Mouse (Mus musculus): ENCODE measurements at regions not wholly inside any gene's neighbourhood (a gene's known extent, or its start where the extent isn't known, plus 50 kb on each side); places are given as distances from the start of the nearest gene placed in this dataset.

DNA sequence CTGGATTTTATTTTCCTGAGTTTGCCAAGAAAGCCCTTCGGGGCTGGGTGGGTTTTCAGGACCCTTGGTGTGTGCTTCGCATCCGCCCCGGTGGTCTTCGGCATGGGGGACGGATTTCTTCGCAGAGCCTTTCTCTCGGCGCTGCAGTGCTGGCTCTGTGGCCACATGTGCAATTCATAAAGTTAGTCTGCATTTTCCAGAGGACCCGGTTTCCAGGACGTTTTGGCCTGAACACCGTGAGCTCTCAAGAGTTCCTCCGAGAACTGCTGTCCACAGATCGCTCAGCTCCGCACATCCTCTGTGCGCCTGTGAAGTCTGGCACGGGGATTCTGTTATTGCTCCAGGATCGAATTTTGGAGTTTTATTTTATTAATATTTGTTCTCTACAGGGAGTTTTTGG is 63.2 kb upstream of the Cxcl14 start:
- TF ChIP-seq POLR2A (IDR thresholded peaks at IDR 0.05; ENCODE audit: insufficient read depth, low read depth, low read length) (no peak), CTCF (IDR thresholded peaks at IDR 0.05) (no peak)

Measured in heart, adult 2 months (tissue).